Mouse (Mus musculus) T-cell, adult 66 days (primary cell): ENCODE data around the gene Fgd3. TPM values are rescaled to one million over a fixed set of nuclear protein-coding genes. Genes with fewer than 3 reads are reported as not detected.

Experiments
- total RNA-seq, 2 experiments: library from RNA; stranded (reverse); gene quantifications; 3 replicates in 1 of 2; 4 replicates in 1 of 2; pipeline ENCODE4 v1.2.4; 2023

Fgd3 gene
- 10 to 100 TPM; 86.3 to 89.9 TPM for total RNA-seq

GRCm38 (mm10) chr13:49320040-49320439 is at the start of gene Fgd3:
Gene Fgd3, minus strand, starts transcription at chr13:49320311.

GRCm38 (mm10) chr13:49341012-49341830 is 21.1 kb upstream of the Fgd3 start, which contains the start of gene Bicd2:
Gene Bicd2, plus strand, starts transcription at chr13:49341585.

GRCm38 (mm10) chr13:49248467-49248862 is 71.6 kb downstream of the Fgd3 start, which contains the start of gene Susd3:
Gene Susd3, minus strand, starts transcription at chr13:49248706.

GRCm38 (mm10) chr13:49215504-49216219 is 104.4 kb downstream of the Fgd3 start, which contains the start of gene Card19:
Gene Card19, minus strand, starts transcription at chr13:49216037.

Other genes starting within 250 kb of the Fgd3 start
- gene Wnk2, start 172.3 kb downstream of the Fgd3 start, total RNA-seq: not detected
- 10 to 100 TPM; 14.6 to 16.0 TPM for gene Ninj1, start 132.8 kb downstream of the Fgd3 start, total RNA-seq
- gene Card19, start 104.3 kb downstream of the Fgd3 start, total RNA-seq: 10 to 100 TPM; 43.8 to 44.0 TPM
- 10 to 100 TPM; 22.7 to 23.7 TPM for gene Susd3, start 71.6 kb downstream of the Fgd3 start, total RNA-seq
- 10 to 100 TPM; 31.0 to 34.8 TPM for gene Bicd2, start 21.3 kb upstream of the Fgd3 start, total RNA-seq
- gene Ippk, start 100.9 kb upstream of the Fgd3 start, total RNA-seq: 10 to 100 TPM; 10.8 to 13.5 TPM
- gene Tes3-ps, start 173.0 kb upstream of the Fgd3 start, total RNA-seq: 1 to 10 TPM in 1 of 2 experiments, under 1 TPM in 1; 0.92 to 1.0 TPM
- under 1 TPM in 1 of 2 experiments, not detected in 1; 0.09 TPM for gene Ecm2, start 184.5 kb upstream of the Fgd3 start, total RNA-seq
- gene Aspn, start 224.1 kb upstream of the Fgd3 start, total RNA-seq: not detected